Mouse (Mus musculus): ENCODE results near the gene Ftcd.

Ftcd gene

DNA sequence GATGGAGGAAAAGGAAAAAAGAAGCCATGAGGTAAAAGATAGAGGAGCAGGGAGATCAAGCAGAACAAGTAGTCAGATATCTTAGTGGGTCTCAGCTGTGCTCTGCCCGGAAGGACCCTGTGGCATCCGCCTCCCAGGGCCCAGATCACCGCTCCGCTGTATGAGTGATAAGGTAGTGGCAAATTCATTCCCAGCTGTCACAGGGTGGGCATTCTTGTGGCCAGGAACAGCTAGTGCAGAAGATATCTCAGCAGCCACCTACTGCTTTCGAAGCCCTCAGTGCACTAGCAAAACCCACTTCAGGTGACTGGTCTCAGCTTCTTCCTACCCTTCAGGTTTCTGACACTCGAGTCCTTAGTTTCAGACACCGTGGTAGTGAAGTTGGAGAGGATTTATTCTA, 37.0 kb downstream of the Ftcd start:
- DNase-seq (ENCODE audit: low read depth, low spot score): no peak

DNA sequence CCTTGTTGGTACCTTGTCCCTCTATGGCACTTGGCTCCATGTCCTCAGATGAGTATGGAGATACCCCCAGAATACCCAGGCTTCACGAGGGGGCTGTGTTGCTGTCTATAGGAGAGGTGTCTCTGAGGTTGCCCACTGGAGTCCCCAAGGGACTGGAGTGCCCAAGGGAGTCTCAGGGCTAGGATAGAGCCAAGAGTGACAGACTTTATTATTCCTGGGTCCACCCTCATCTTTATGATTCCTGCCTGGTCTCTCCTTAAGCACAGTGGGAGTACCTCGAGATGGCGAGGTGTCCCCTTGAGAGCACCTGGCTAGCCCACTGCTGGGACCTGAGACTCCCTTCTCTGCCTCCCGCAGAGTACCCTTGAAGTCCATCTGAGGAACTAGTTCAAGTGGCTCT, 47.0 kb downstream of the Ftcd start:
- DNase-seq (ENCODE audit: low read depth, low spot score): no peak

DNA sequence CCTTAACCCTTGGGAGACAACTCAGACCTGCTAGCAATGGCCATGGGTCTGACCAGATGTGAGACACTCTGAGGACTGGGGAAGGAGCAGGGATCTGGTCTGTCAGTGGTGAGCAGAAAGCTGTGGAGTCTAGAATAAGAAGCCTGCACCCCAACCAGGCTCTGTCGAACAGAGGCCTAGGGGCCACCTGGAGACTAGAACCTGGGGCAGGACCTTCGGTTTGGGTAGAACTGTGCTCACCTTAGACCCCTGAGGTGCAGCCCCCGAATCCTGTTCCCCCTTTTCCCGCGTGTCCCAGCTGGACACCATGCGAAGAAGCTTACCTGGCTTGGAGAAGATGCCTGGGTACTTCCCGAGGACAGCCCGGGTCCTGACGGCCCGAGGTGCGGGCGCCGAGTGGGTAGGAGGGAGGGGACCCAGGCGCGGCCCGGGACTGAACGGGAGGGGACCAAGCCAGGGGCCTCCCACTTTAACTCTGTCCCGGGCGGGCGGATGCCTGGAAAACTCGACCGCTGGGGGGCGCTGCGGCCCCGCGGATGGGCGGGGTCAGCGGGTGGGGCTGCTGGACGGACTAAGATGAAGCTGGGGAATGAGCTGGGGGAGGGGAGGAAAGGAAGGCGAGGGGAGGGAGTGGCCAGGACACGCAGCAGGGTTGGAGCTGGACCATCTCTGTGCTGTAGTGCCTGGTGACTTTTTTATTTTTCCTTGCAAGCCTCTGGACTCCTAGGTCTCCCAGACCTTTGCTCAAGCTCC, 47.7 kb downstream of the Ftcd start, which contains the start of gene Col6a2:
Gene Col6a2 (minus strand): TSS at position 703 of the 753 bp plus-strand sequence.
- peak; percentile 56 for DNase-seq (ENCODE audit: low read depth, low spot score)

DNA sequence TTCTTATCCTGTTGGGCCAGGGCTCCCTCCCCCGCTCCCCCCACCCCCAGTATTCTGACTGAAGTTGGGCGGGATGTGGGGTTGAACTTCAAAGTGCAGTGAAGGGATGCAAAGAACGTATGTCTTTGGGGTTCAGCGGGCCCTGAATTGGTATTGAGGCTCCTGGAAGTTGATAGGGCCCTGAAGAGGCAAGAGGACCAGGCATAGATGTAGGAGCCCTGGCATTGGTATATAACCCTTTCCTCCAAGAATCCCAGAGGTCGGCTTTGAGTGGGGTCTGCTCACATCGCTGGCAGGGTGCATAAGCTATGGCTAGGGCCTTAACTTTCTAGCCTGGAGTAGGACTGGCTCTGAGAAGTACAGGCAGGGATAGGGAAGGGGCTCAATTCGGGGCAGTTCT, 48.3 kb downstream of the Ftcd start:
- no peak for DNase-seq (ENCODE audit: low read depth, low spot score)

DNA sequence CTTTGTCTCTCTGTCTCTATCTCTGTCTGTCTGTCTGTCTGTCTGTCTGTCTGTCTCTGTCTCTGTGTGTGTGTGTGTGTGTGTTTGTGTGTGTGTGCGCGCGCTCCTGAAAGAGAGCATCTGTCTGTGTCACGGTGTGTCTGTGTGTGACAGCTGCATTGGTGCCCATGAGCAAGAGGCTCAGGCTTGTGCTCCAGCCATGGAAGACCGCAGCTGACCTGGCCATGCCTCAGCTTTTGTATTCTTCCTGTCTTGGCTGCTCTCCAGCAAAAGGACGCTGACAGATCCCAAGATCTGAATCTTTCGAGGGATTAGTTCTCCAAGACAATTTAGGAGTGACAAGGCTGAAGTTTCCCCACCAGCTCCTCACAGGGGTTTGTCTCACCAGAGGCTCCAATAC, 49.5 kb downstream of the Ftcd start:
- no peak for DNase-seq (ENCODE audit: low read depth, low spot score)

DNA sequence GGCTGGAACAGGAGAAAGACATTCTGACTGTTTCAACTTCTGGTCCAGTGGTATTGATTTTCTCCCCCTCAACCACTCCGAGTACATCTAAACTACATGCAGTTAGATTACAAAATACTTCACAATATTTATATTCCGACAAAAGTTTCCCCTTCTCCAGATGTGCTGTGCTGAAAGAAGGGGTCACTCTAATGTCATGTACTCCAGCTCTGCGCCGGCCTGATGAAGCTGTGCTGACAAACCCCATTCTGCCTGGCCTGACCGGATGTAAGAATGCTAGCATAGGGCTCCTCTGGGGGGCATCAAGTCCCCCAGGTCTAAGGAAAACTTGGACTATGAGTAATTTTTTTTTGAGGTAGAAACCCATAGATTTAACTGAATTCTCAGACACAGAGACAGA, 52.3 kb downstream of the Ftcd start:
- DNase-seq (ENCODE audit: low read depth, low spot score): no peak

DNA sequence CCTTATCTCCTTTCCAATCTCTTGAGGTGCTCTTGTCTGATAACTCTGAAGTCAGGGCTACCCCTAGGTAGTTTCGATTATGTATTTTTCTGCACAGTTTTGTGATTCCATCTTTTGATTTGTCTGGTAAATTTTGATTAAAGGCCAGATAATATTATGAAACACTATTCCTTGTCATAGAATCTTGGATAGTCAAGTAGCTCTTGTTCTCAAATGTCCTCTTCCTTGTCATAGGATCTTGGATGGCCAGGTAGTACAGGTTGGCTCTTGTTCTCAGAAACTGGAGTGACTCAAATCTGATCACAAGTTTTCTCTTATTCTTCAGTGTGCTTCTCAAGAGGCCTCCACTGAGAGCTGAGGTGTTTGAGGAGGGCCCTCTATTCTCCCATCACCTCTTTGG, 55.2 kb downstream of the Ftcd start:
- DNase-seq (ENCODE audit: low read depth, low spot score): no peak

DNA sequence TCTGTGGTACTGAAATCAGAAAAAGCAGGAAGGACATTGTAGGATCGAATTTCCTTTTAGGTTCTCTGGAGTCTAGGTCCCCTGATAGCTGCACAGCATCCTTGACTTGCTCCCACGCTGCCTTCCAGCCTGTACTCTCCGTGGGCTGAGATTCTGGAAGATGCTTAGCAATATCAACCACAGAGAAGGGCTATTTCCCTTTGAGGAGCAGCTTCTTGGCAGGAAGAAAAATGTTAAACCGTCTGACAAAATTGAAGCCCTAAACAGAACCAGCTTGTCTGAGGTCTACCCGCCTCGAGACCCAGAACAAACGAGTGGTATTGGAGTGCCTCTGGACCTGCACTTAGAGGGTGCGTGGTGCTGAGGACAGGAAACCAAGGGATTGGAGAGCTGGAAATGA, 57.2 kb downstream of the Ftcd start:
- no peak for DNase-seq (ENCODE audit: low read depth, low spot score)

DNA sequence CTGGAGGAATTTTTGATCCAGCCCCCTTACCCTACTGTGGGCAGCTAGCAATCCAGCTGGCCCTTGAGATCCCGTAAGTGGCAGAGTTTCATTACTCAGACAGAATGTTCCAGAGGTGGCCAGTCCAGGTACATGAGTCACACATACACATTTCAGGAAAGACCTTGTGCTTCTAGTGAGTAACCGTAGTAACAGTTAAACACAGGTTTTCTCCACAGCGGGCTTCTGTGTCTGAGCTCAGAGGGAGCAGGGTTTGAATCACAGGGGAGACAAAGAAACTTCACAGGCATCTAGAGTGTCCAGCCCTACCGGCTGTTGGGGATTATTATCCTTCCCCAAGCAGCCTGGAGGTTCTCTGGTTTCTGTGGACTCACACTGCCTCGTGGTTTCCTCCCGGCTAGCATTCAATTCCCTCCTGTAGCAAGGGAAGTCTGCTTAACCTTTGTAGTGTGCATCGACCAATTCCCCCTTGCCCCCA, 58.7 kb downstream of the Ftcd start:
- no peak for DNase-seq (ENCODE audit: low read depth, low spot score)

DNA sequence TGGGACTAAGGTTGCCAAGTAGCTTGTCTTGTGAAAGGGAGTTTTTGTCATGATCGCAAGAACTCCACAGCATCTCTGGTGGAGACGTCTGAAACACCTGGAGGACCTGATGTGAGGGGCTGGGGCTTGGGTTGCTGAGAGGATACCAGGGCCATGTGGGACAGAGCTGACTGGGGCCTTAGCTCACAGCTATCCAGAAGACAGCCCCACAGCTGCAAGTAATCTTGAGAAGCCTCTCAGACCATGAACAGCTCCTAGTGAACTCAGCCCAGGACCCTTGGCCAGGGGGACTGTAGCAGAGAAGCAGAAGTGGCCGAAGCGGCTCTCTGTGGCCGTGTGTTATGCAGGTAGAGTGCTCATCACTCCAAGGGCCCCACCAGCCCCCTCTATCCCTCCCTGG, 59.1 kb downstream of the Ftcd start:
- DNase-seq (ENCODE audit: low read depth, low spot score): no peak

DNA sequence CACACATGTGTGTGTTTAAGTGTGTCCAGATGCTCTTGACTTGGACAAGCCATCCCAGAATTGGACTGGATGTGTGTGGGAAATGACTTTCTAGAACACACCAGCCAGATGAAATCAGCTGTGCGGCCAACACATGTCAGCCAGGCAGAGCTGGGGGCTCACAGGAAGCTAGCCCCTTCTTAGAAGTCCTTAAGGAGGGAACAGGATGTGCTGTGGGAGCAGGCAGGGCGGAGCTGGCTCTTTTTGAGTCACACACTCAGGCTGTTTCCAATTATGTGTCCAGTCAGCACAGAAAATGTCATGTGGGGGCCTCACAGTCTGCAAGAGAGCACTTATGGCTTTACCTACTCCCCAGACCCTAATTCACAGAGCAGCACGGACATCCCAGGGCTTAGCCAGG, 60.6 kb downstream of the Ftcd start:
- no peak for DNase-seq (ENCODE audit: low read depth, low spot score)

DNA sequence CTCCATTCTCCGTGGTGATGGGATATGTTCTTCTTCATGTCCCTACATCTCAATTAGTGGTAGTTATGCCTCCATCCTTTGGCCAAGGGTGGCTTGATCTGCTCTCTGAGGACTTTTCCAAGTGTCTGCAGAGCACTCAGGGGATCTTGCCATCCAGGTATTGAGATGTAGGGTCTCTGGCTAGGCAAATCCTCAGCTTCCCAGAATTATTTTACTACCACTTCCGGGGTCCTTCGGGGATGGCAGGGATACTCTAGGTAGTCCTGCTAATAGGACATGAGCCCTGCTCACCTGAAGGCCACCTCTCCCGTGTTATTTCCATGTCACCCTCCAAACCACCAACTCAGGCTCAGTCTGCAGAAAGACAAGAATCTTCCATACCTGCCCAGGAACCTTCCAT, 61.2 kb downstream of the Ftcd start:
- no peak for DNase-seq (ENCODE audit: low read depth, low spot score)

Data from WW6 (cell line).